Mouse (Mus musculus) megakaryocyte, embryonic 14.5 days (primary cell): ENCODE results near the gene Gna12.

ENCODE experiments used
- FLI1 ChIP-seq: IDR thresholded peaks from 2 replicates; pipeline ENCODE4 v1.6.1; 2012; ENCODE audit warnings: low read length, inconsistent platforms, mixed read lengths
- GATA1 ChIP-seq: IDR thresholded peaks from 3 replicates; pipeline ENCODE4 v1.6.1; 2012; ENCODE audit warnings: mixed read lengths, low read length, inconsistent platforms, borderline replicate concordance

DNA sequence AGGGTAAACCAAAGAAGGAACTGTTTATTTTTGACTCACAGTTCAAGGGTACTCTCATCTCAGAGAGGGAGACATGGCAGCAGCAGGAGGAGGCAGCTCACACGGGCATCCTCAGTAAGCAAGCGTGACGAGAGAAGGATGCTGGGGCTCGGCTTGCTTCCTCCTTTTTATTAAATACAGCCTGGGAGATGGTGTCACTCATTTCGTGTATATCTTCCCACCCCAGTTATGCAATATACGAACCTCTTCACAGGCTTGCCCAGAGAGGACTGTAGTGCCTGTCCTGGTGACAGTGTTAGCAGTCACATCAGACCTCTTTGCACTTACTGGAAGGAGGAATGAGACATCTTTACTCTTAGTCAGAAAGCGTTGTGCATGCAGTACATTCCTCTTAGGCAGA, 109.5 kb downstream of the Gna12 start:
- TF ChIP-seq GATA1 (no peak), FLI1 (no peak)
